Mouse (Mus musculus) lung, adult 18-20 months (tissue): ENCODE measurements around the gene Carmil1.

Experiments
- DNase-seq, 2 experiments: peaks; one replicate each; pipeline ENCODE4 v3.0.0; 2022; ENCODE audit warnings: mixed read lengths in 2 of 2

The Carmil1 gene

DNA sequence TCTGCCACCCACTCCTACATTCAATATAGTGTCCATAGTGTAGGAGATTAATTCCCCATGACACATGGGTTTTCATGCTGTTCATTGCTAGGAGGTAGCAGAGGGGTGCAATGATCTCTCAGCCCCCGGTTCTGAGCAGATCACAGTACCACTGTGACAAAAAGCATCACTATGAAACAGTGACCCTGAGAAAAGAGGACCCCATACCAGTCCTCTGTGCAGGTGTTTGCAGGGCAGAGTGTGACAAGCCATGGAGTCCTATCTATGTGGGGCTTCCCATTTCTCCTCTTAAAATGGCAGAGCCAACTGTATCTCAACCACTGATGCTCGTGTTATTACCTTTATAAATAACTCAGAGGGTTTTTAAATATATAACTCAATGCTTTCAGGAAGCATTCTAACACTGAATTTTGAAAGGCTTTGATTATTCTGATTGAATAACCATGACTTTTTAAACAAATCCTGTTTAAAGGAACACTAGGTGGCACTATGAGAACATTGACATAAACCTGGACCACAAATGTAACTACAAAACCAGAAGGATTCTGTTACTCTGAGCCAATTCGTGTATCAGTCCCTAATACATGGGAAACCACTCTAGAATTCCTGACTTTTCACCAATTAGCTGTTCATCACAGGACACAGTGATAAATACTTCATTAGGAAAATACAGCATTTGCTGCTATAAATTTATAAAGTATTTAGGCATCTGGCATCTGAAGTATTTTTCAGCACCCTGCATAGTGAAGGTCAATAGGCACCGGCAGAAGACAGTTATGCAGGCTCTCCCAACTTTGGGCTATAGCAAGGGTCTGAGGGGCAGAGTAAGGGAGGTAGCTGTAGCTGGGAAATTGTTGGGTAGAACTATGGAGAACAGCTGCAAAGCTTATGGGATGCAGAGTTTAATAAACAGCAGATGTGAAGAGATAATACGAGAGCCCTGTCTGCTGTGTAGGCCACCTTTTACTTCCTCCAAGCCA is 253.1 kb downstream of the Carmil1 start:
- no peak for DNase-seq

DNA sequence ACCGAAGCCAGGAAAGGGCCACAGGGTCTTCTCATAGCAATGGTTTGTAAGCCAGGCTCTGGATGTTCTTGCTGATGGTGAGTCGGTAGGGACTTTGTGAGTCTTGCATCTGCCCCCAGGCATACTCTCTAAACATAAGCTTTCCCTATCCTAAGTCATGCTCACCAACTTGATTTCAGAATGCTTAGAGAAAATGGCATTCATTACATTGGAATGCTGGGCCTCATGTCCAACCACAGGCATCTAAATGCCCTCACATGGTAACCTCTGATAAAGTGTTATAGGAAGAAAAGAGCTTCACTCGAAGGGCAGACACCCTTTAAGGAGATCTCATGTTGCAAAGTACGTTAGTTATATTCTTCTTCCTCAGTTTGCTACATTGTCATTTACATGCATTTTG is 262.1 kb downstream of the Carmil1 start:
- no peak for DNase-seq

DNA sequence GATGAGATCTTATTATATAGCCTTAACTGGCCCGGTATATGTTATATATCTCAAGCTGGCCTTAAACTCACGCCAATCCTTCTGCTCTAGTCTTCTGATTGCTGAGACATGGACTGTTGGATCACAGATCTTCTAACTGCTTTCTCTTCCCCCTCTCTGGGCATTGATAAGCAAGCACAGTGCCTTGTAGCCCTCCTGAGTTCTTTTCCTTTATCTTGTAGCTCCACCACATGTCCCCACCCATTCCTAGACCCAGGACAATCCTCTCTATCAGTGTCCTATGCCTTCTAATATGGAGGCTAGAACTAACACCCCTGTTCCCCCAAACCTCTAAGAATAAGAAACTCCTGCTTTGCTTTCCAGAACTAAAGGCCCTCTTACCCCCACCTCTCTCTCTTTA is 275.1 kb downstream of the Carmil1 start:
- DNase-seq: no peak

DNA sequence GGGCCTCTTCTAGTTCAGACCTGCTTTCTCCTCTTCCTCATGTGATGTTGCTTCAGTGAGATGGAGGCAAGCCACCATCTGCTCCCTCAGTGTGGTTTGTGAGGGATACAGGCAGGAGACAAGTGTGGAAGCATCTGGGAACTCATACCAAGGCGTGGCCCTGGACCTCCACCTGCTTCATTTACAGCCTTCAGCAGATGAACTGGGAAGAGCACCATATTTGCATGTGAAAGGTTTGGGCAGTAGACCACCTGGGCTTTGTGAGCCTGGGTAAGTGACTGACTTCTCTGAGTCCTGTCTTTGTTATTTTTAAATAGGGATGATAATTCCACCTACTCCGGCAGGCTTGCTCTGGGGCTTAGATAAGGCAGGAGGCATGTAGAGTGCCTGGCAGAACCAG is 278.8 kb downstream of the Carmil1 start:
- DNase-seq: no peak

DNA sequence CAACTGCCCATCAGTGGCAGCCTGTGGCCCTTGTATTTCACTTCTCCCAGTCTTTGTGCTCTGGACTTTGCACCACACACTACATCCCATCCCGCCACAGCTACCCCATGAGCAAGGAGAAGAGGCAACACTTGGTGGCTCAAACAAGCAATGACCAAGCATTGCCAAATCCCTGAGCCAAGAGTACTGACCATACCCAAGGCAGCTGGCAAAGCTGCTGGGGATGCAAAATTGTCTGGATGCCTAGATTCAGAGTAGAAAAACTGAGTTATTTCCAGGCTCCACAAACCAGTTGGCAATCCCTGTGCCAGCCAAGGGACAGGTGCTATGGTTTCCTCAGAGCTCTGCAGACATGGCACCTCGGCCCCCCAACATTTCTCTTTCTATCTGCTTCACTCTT is 279.5 kb downstream of the Carmil1 start:
- no peak for DNase-seq

DNA sequence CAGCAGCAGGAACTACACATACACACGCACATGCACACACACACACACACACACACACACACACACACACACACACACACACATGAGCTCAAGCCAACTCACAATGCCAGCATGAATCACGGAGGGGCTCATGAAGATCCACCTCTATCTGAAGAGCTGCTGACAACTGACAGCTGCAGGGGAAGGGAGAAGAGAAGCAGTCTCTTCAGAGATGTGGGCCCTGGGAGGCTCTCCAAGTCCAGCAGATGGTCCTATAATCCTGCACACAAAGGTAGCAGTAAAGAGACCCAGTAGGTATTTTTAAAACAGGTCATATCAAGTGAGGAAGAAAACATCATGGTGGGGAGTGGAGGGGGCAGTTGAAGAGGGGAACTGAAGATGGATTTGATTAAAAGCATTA is 281.8 kb downstream of the Carmil1 start:
- DNase-seq: no peak

DNA sequence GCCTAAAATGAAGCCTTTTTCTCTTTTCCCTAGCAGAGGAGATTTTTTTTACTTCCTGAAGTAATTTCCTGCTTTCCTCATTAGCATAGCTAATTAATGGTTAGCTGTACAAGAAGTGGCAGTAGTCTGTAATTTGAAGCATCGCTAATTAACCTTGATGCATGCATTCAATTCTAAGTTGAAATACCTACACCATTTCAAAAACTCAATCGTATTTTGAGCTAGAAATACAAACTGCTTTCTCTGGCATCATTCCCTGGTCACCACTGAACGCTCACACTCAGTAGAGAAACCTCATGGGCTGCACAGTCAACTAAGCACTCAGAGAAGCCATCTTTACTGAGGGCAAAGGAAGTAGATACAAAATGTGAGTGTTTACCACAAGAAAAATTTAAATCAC is 285.8 kb downstream of the Carmil1 start:
- DNase-seq: no peak

DNA sequence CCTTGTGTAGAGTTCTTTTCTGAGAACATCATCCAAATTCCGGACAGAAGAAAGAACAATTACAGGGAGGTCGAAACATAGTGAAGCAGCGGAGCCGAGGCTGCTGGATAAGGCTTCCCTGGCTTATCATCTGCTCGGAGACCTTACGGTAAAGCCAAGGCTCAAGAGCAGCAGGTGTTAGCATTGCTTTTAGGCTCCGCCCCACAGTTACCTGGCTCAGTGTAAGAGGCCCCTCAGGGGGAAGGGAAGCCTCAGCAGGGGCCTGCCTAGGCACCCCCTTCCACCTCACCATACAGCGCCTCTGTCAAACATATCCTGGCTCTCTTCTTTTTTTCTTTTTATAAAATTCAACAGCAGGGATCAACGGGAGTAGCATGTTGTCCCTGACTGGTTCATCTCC is 286.6 kb downstream of the Carmil1 start:
- DNase-seq: no peak

DNA sequence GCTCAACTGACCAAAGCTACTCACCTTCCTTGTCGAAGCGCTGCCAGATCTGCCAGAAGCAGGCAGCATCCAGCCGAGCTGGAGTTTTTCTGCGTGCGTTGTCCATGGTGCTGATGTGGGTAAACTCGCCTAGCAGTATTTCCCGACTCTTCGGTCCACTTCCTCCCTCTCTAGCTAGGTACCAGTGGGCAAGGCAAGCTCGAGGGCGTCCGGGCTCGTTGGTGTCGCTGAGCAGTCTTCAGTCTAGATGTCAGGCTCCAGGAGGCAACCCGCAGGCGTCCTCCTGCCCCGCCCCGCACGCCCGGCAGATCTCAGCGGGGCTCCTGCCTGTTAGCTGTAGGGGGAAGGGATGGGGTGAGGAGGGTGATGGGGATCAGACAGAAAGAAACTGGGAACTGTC is 289.7 kb downstream of the Carmil1 start, which contains the start of gene Scgn:
Gene Scgn (minus strand): TSS at position 287 of the 400 bp plus-strand sequence.
- DNase-seq: peak; percentile 11 to 25

DNA sequence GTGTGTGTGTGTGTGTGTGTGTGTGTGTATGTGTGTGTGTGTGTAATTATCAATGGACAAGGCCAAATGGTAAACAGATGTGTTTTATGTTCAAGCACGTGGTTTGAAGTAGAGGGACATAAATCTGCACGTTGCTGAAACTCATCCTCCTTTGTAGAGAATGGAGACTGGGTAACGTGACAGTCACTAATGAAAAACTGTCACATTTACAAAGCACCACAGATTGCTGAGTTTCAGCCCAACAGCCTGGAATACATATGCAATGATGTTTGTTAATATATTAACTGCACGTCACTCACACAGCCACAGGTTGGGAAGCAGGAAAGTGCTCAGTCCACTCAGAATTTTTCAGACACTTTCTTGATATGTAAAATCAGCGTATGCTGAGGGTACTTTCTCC is 290.1 kb downstream of the Carmil1 start:
- DNase-seq: no peak

DNA sequence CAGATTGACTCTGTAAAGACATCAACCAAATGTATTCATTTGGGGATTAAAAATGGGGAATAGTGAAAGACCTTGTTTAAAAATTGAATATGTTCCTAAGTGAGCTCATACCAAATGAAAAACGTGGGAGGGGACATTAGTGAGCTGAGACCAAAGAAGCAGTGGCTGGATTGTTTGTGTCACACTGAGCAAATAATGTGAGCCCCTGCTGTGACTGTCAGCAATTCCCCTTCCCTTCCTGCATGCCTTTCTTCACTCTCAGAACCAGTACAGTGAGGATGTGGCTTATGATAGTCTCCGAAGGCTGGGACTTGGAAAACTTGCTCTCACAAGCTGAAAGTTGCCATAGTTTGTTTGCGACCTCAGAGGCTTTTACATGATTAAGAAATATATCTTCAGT is 295.5 kb downstream of the Carmil1 start:
- DNase-seq: no peak

DNA sequence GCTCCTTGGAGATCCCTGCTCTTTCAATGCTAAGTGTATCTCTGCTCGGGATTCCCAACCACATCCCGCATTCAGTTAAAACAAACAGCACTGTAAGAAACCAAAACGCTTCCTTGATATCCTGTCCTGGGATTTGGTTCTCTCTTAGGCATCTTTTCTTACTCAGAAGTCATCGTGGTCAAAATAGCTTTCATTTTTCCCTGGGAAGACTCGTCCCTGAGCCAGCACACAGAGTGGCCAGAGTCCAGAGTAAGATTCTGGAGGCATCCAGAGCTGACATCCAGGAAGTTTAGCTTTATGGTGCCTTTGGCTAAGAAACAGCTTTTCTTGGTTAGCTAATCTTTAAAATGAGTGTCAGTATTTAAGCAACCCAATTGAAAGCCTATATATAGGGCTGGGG is 308.3 kb downstream of the Carmil1 start:
- no peak for DNase-seq

DNA sequence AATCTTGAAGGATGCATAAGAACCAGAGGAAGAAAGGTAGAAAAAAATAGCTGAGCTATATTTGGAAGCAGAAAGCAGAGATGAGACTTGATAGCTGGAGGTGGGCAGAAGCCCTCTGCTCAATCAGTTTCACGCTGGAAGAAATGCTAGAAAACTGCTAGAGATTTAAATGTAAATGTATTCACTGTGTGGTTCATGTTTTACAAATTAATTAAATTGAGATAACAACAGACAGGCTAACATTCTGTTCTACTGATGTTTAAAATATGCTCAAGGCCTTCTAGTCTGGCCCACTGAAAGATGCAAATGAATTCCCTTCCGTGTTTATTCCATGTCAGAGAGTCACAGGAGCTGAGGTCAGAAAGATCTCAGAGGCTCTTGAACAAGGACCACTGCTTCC is 308.7 kb downstream of the Carmil1 start:
- DNase-seq: no peak

DNA sequence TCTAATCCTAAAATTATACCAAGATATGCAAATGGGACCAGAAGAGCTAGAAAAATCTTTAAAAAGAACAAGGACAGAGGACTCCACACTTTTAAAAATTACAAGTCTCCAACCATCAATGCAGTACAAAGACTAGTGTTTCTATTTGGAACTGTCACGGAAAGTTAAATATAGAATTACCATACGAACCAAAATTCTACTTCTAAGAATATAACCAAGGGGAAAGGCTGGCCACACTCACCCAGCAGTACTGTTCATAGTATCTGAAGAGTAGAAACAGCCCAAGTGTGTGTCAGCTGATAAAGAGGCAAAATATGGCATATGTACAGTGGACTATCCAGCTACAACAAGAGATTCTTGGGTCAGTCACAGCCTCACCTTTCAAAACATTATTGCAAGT is 315.7 kb downstream of the Carmil1 start:
- no peak for DNase-seq
